In genomic region chr15:98286418-98286817, GRCm38 (mm10) we compare ENCODE assay signal across 28 mouse cellular contexts. TPM values are rescaled to one million over a fixed set of nuclear protein-coding genes. Genes with fewer than 3 reads are reported as not detected.
A peak's percentile ranks its signal among the peaks of the same experiment; 100 is the strongest.
DNase-seq lines count a peak whose midpoint lies in the region; ATAC-seq and TF ChIP-seq lines count a peak whose summit lies in the region.
"Had no signal": no experiment of that assay in that cellular context is flagged by ENCODE, and none has a peak within 500 bp of the region (broad histone marks: within the 10 kb centered on the region; RNA-seq: fewer than 3 reads in every experiment).

No protein-coding gene starts in this region.

- no peaks in the 10 kb centered on the region for H3K9me3 ChIP-seq in ES-E14 (ENCODE audit: control insufficient read depth, insufficient read depth, low read depth, low read length)
- H3K9me3 ChIP-seq: heart, embryonic 15.5 days; neural tube, embryonic 15.5 days; stomach, embryonic 15.5 days had no signal

- in situ Hi-C loops in ES-E14 (cut with MboI; ENCODE audit: low sequenced_read_pairs in 2 of 2, unreplicated experiment in 2 of 2), result no loop called here

- no peak overlapping the region for H3K9ac ChIP-seq in ES-E14 (ENCODE audit: insufficient read depth, low read depth, low read length, poor library complexity, severe bottlenecking)
- H3K9ac ChIP-seq: heart, embryonic 15.5 days; neural tube, embryonic 15.5 days; stomach, embryonic 15.5 days had no signal

- peak; percentile 64 for ATAC-seq in frontal cortex, adult (ENCODE audit: low TSS enrichment)
- ATAC-seq: activated CD4-positive, CD25-positive, alpha-beta regulatory T cell, adult 4 months; hindbrain, embryonic 16.5 days; intestine, postnatal 0 days had no signal

- DNase-seq in frontal cortex, postnatal 10 days (ENCODE audit: low spot score in 2 of 2), result no peak
- DNase-seq in ES-E14 (ENCODE audit: low read depth, low spot score) (no peak), adipocyte (ENCODE audit: low spot score) (no peak)
- peak; percentile 70 for DNase-seq in brain, adult 2 months (ENCODE audit: low read depth, low spot score)
- peak; percentile 40 for DNase-seq in kidney, postnatal 14 days
- no peak for DNase-seq in right cerebral cortex, postnatal 4 days
- DNase-seq: adrenal gland, postnatal 25 days; cerebellum, adult 2 months; cerebellum, postnatal 36 days; gastrocnemius, postnatal 36 days; heart, postnatal 4 days; left cerebral cortex, postnatal 4 days; liver; lung, postnatal 10 days; midbrain, embryonic 14.5 days; thymus, adult 18-20 months had no signal

- no peak overlapping the region for H3K27ac ChIP-seq in ES-E14 (ENCODE audit: insufficient read depth, low read depth, low read length, poor library complexity, severe bottlenecking)
- H3K27ac ChIP-seq: heart, embryonic 15.5 days; left cerebral cortex, adult 2 months; neural tube, embryonic 15.5 days; stomach, embryonic 15.5 days had no signal

- no peaks in the 10 kb centered on the region for H3K4me1 ChIP-seq in ES-E14 (ENCODE audit: control insufficient read depth in 2 of 2, insufficient read depth in 2 of 2, low read length in 2 of 2, poor library complexity in 1 of 2)
- H3K4me1 ChIP-seq: heart, embryonic 15.5 days; neural tube, embryonic 15.5 days; stomach, embryonic 15.5 days had no signal

- no peak overlapping the region for H3K4me3 ChIP-seq in ES-E14 (ENCODE audit: insufficient read depth in 1 of 2, low read depth in 1 of 2, low read length in 2 of 2, poor library complexity in 1 of 2, severe bottlenecking in 1 of 2)
- H3K4me3 ChIP-seq: erythroblast, embryonic 14.5 days; heart, embryonic 15.5 days; left cerebral cortex, adult 2 months; myocyte; neural tube, embryonic 15.5 days; stomach, embryonic 15.5 days had no signal

- H3K36me3 ChIP-seq in ES-E14 (ENCODE audit: control insufficient read depth, insufficient read depth, low read length, poor library complexity, severe bottlenecking), result no peaks in the 10 kb centered on the region
- H3K36me3 ChIP-seq: heart, embryonic 15.5 days; stomach, embryonic 15.5 days had no signal

TF ChIP-seq in ES-E14, 5 proteins besides CTCF, POLR2A, EP300 and RAD21:
- no peak for TF ChIP-seq ZNF384 (IDR thresholded peaks at IDR 0.05; ENCODE audit: low read depth, low read length)
- TF ChIP-seq MAFK (IDR thresholded peaks at IDR 0.05; ENCODE audit: insufficient read depth, low read depth, low read length), result peak; percentile 96

RNA-seq across cellular contexts. Expression of gene Zfp641, which starts 9.5 kb away (rescaled TPM):
- total RNA-seq in ES-E14 (2012; rRNA removed), result 0.05 and 0.31 TPM in 2 replicates

RNA-seq across cellular contexts. Expression of gene H1fnt, which starts 29.3 kb away (rescaled TPM):
- 0.48 TPM in 1 of 2 replicates, not detected in the other for total RNA-seq in ES-E14 (2012; rRNA removed)
- total RNA-seq: adrenal gland, postnatal 25 days; gastrocnemius, postnatal 36 days; heart, adult 8-10 months; heart, postnatal 4 days; left cerebral cortex, adult 2 months; left cerebral cortex, postnatal 4 days; megakaryocyte, adult 5-6 weeks had no signal

RNA-seq across cellular contexts. Expression of gene Olfr285, which starts 30.7 kb away (rescaled TPM):
- total RNA-seq in ES-E14 (2012; rRNA removed), result not detected in 2 replicates
- total RNA-seq: adrenal gland, postnatal 25 days; gastrocnemius, postnatal 36 days; heart, adult 8-10 months; heart, postnatal 4 days; left cerebral cortex, adult 2 months; left cerebral cortex, postnatal 4 days; megakaryocyte, adult 5-6 weeks had no signal

RNA-seq across cellular contexts. Expression of gene Olfr286, which starts 52.2 kb away (rescaled TPM):
- total RNA-seq in ES-E14 (2012; rRNA removed), result not detected in 2 replicates
- total RNA-seq: adrenal gland, postnatal 25 days; gastrocnemius, postnatal 36 days; heart, adult 8-10 months; heart, postnatal 4 days; left cerebral cortex, adult 2 months; left cerebral cortex, postnatal 4 days; megakaryocyte, adult 5-6 weeks had no signal

RNA-seq across cellular contexts. Expression of gene Olfr284, which starts 54.4 kb away (rescaled TPM):
- not detected in 2 replicates for total RNA-seq in ES-E14 (2012; rRNA removed)
- total RNA-seq: adrenal gland, postnatal 25 days; gastrocnemius, postnatal 36 days; heart, adult 8-10 months; heart, postnatal 4 days; left cerebral cortex, adult 2 months; left cerebral cortex, postnatal 4 days; megakaryocyte, adult 5-6 weeks had no signal

Comparison
In these comparisons a context has a peak if more than half of its experiments do, and no peak if none do; other contexts are left out.
1. DNase-seq: peak in brain, adult 2 months (single experiment) and kidney, postnatal 14 days (single experiment); none in frontal cortex, postnatal 10 days (0 of 2), ES-E14 (single experiment), adipocyte (single experiment) and right cerebral cortex, postnatal 4 days (single experiment).